Comparison of ENCODE assay signal across 33 mouse cellular contexts in genomic region chr2:163121353-163121660, GRCm38 (mm10). TPM values are rescaled to one million over a fixed set of nuclear protein-coding genes. Genes with fewer than 3 reads are reported as not detected.
DNase-seq lines count a peak whose midpoint lies in the region; ATAC-seq and TF ChIP-seq lines count a peak whose summit lies in the region.
"Had no signal": no experiment of that assay in that cellular context is flagged by ENCODE, and none has a peak within 500 bp of the region (broad histone marks: within the 10 kb centered on the region; RNA-seq: fewer than 3 reads in every experiment).

No protein-coding gene starts in this region.

- no peak for DNase-seq in heart, adult 18-20 months
- DNase-seq in thymus, postnatal 25 days: peak; percentile 54
- no peak for DNase-seq in heart, adult 8-10 months (ENCODE audit: low spot score)
- no peak for DNase-seq in adrenal gland, postnatal 25 days
- no peak for DNase-seq in spleen, adult 12 weeks (ENCODE audit: low spot score)
- DNase-seq: adrenal gland, adult 2 months; cerebellum, adult 2 months; cerebellum, postnatal 25 days; embryo, embryonic 11 days; forebrain, postnatal 0 days; gastrocnemius, postnatal 14 days; heart, adult 2 months; heart, postnatal 4 days; kidney, adult 9 months; kidney, postnatal 14 days; liver, embryonic 13.5 days; lung, adult 2 months; spleen, adult 18-20 months had no signal

- peaks cover 9% of the 10 kb centered on the region for H3K27me3 ChIP-seq in heart, embryonic 16.5 days (ENCODE audit: control insufficient read depth, insufficient read depth, low read length)
- H3K27me3 ChIP-seq in small intestine, adult 2 months (ENCODE audit: control insufficient read depth, insufficient read depth, low read length): peaks cover 4% of the 10 kb centered on the region; the same call in 1 of the 2 replicates

- no peak for TF ChIP-seq POLR2A in small intestine, adult 2 months (IDR thresholded peaks at IDR 0.05; ENCODE audit: low read depth, low read length)

- H3K4me1 ChIP-seq in heart, embryonic 16.5 days (ENCODE audit: control insufficient read depth, insufficient read depth, low read length): peaks cover 8% of the 10 kb centered on the region; the same call in 1 of the 2 replicates
- H3K4me1 ChIP-seq in small intestine, adult 2 months (ENCODE audit: control insufficient read depth, insufficient read depth, insufficient read length, low read length): peaks cover 3% of the 10 kb centered on the region
- H3K4me1 ChIP-seq: liver, embryonic 13.5 days had no signal

- TF ChIP-seq CTCF in small intestine, adult 2 months (IDR thresholded peaks at IDR 0.05; ENCODE audit: extremely low read depth, insufficient read length, insufficient replicate concordance, low read depth, low read length): no peak

- no peak overlapping the region for H3K9ac ChIP-seq in heart, embryonic 16.5 days (ENCODE audit: low read length)
- H3K9ac ChIP-seq: embryonic facial prominence, embryonic 15.5 days; forebrain, postnatal 0 days; heart, embryonic 15.5 days; hindbrain, embryonic 14.5 days; liver, embryonic 13.5 days had no signal

- 0 out of 2 replicates have a peak, but pooled peaks have one; percentile 5 for ATAC-seq in heart, embryonic 16.5 days (replicated peaks; ENCODE audit: extremely low read depth, insufficient read depth, low FRiP score)
- peak; percentile 68 for ATAC-seq in activated CD4-positive, CD25-positive, alpha-beta regulatory T cell, adult 4 months
- ATAC-seq: forebrain, postnatal 0 days; Patski had no signal

- H3K27ac ChIP-seq in heart, embryonic 16.5 days (ENCODE audit: low read length): no peak overlapping the region
- peak overlapping the region; percentile 16 for H3K27ac ChIP-seq in small intestine, adult 2 months (ENCODE audit: insufficient read depth, low read depth, low read length)
- H3K27ac ChIP-seq: embryonic facial prominence, embryonic 15.5 days; heart, adult 2 months; heart, embryonic 15.5 days; hindbrain, embryonic 14.5 days; liver, embryonic 13.5 days had no signal

- no peaks in the 10 kb centered on the region for H3K36me3 ChIP-seq in heart, embryonic 16.5 days (ENCODE audit: control insufficient read depth, insufficient read depth)
- no peaks in the 10 kb centered on the region for H3K36me3 ChIP-seq in small intestine, adult 2 months (ENCODE audit: control insufficient read depth, insufficient read depth, low read length)
- H3K36me3 ChIP-seq: embryonic facial prominence, embryonic 15.5 days; heart, embryonic 15.5 days; liver, embryonic 13.5 days had no signal

- H3K9me3 ChIP-seq in heart, embryonic 16.5 days (replicated peaks; ENCODE audit: control insufficient read depth, low read length): no peaks in the 10 kb centered on the region
- H3K9me3 ChIP-seq: embryonic facial prominence, embryonic 15.5 days; G1E; heart, embryonic 15.5 days; liver, embryonic 13.5 days had no signal

- H3K4me3 ChIP-seq in heart, embryonic 16.5 days (ENCODE audit: low read length): no peak overlapping the region
- no peak overlapping the region for H3K4me3 ChIP-seq in small intestine, adult 2 months (ENCODE audit: low read depth, low read length)
- H3K4me3 ChIP-seq: embryonic facial prominence, embryonic 15.5 days; heart, adult 2 months; liver, embryonic 13.5 days had no signal

- 72% methylated on average over 3 of the region's 3 CpGs for WGBS in heart, embryonic 16.5 days
- 76% methylated on average over 3 of the region's 3 CpGs for WGBS in small intestine, adult 2 months

- no peak overlapping the region for H3K4me2 ChIP-seq in heart, embryonic 16.5 days (ENCODE audit: low read depth, low read length)
- H3K4me2 ChIP-seq: embryonic facial prominence, embryonic 15.5 days; hindbrain, embryonic 14.5 days; liver, embryonic 13.5 days had no signal

RNA-seq across cellular contexts. Expression of gene Gtsf1l, which starts 33.7 kb away (rescaled TPM):
- polyA plus RNA-seq in heart, embryonic 16.5 days (2015; fragmentation: Nextera tagmentation; extraction: Ambion mirVana): not detected in 2 replicates
- not detected for total RNA-seq in heart, adult 18-20 months (2021)
- not detected for polyA plus RNA-seq in activated CD4-positive, CD25-positive, alpha-beta regulatory T cell, adult 4 months (2017; shearing (Covaris generic))
- polyA plus RNA-seq in small intestine, adult 2 months (2012; rRNA removed): not detected in 2 replicates
- total RNA-seq in heart, adult 8-10 months (2022): not detected
- total RNA-seq in adrenal gland, postnatal 25 days (2021): not detected in 2 replicates
- total RNA-seq: adrenal gland, adult 2 months; CH12.LX; forebrain, postnatal 0 days; gastrocnemius, postnatal 14 days; heart, adult 2 months; heart, postnatal 4 days; left cerebral cortex, adult 18-20 months; left cerebral cortex, postnatal 36 days; monocyte, adult 5-6 weeks had no signal
- polyA plus RNA-seq: adrenal gland, adult 2 months; cerebellum, adult 2 months; forebrain, embryonic 11.5 days; G1E; heart, embryonic 15.5 days; intestine, embryonic 16.5 days; limb, embryonic 14.5 days; liver, embryonic 13.5 days; lung, adult 2 months; Patski had no signal
